Mouse (Mus musculus): ENCODE data around the gene Slc44a2. TPM values are rescaled to one million over a fixed set of nuclear protein-coding genes. Genes with fewer than 3 reads are reported as not detected.

Slc44a2 gene
- total and polyA plus RNA-seq, 2 experiments from 2014 or later: 47.1 to 58.5 TPM

DNA sequence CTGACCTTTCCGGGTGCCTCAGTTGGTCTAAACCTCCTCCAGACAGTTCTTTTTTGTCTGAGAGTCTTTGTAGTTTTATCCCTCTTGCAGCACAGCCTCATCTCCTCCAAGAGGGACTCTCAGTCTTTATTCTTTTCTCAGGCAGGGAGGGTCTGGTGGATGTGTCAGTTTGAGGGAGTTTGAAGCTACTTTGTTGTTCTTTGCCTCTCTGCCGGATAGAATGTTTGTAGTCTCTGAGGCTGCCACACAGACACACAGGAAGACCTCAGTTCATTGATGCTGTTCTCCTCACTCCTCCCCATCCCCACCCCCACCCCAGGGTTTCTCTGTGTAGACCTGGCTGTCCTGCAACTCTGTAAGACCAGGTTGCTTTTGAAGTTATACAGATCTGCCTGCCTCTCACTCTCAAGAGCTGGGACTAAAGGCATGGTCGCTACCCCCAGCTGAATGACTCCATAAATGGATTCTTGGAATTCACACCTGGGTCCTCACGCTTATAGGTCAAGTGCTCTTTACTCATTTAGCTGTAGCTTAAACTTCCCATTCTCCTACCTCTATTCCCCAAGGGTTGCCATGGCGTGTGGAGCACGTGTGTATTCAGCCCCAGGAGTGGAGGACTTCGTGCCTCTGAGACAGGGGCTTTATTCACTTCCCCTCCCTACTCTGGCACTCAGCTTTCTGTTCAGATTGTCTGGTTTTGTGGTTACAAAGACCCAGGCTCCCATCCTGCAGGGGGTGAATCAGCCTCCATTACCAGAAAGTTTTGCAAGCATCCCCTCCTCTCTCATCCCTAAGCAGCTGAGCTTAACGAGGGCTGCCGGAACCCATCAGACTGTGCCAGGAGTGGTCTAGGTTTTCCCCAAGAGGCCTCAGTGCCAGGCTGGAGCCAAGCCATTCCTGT, 11.9 kb downstream of the Slc44a2 start:
- Histone ChIP-seq H3K9ac (replicated peaks; ENCODE audit: low read length, poor library complexity, severe bottlenecking) (no peak overlapping the region), H3K9me3 (ENCODE audit: low read length) (no peaks in the 10 kb centered on the region), H3K4me3 (ENCODE audit: low read depth, low read length) (no peak overlapping the region), H3K27ac (ENCODE audit: low read depth, low read length) (no peak overlapping the region), H3K27me3 (ENCODE audit: insufficient read depth, low read length) (no peaks in the 10 kb centered on the region), H3K36me3 (ENCODE audit: insufficient read depth, low read length) (no peaks in the 10 kb centered on the region), H3K4me2 (ENCODE audit: low read depth, low read length, poor library complexity, severe bottlenecking) (no peak overlapping the region), H3K4me1 (ENCODE audit: insufficient read depth, low read length) (no peaks in the 10 kb centered on the region)
- DNase-seq (ENCODE audit: low spot score) (no peak), ATAC-seq (ENCODE audit: low FRiP score) (no peak)
- WGBS: 21% methylated on average over 9 of the region's 9 CpGs
- no peak for TF ChIP-seq CTCF (IDR thresholded peaks at IDR 0.05)

DNA sequence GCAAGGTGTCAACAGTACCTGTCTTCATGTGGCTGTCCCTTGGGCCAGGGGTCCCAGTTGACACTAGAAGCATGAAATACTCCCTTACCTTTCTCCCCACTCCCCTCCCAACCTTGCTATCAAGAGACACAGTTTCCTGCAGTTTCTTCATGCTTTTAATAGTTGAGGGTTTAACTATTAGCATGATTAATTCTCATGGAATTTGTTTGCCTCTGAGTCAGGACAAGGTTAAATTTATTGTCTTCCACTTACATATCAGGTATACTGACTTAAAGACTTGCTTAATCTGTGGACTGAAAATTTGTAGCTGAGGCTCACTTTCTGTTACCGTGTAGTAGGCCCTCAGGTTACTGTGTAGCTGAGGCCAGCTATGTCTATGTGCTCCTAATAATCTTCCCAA, 13.0 kb downstream of the Slc44a2 start:
- Histone ChIP-seq H3K27ac (ENCODE audit: low read depth, low read length) (no peak overlapping the region), H3K36me3 (ENCODE audit: insufficient read depth, low read length) (no peaks in the 10 kb centered on the region), H3K9me3 (ENCODE audit: low read length) (no peaks in the 10 kb centered on the region), H3K9ac (replicated peaks; ENCODE audit: low read length, poor library complexity, severe bottlenecking) (no peak overlapping the region), H3K4me3 (ENCODE audit: low read depth, low read length) (no peak overlapping the region), H3K4me1 (ENCODE audit: insufficient read depth, low read length) (no peaks in the 10 kb centered on the region), H3K4me2 (ENCODE audit: low read depth, low read length, poor library complexity, severe bottlenecking) (no peak overlapping the region), H3K27me3 (ENCODE audit: insufficient read depth, low read length) (no peaks in the 10 kb centered on the region)
- no peak for ATAC-seq (ENCODE audit: low FRiP score)
- WGBS: 93% methylated on average over 1 of the region's 1 CpGs
- TF ChIP-seq CTCF (IDR thresholded peaks at IDR 0.05): no peak
- no peak for DNase-seq (ENCODE audit: low spot score)

DNA sequence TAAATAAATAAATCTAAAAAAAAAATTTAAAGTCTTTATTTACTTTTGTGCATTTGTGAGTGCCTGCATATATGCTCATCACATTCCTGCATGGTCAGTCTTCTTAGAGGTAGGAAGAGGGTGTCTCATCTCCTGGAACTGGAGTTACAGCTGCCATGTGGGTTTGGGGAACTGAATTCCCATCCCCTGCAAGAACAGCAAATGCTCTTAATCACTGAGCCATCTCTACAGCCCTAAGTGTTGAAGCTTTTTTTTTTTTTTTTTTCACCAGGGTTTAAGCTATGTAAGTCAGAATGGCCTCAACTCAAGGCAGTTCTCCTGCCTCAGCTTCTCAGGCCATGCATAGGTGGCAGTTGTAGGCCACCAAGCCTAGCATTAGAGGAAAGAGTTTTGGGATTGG, 14.2 kb downstream of the Slc44a2 start:
- H3K36me3 ChIP-seq (ENCODE audit: insufficient read depth, low read length): no peaks in the 10 kb centered on the region
- H3K9me3 ChIP-seq (ENCODE audit: low read length): no peaks in the 10 kb centered on the region
- H3K4me3 ChIP-seq (ENCODE audit: low read depth, low read length): no peak overlapping the region
- no peak overlapping the region for H3K27ac ChIP-seq (ENCODE audit: low read depth, low read length)
- no peaks in the 10 kb centered on the region for H3K4me1 ChIP-seq (ENCODE audit: insufficient read depth, low read length)
- ATAC-seq (ENCODE audit: low FRiP score) (no peak), DNase-seq (ENCODE audit: low spot score) (no peak)
- H3K27me3 ChIP-seq (ENCODE audit: insufficient read depth, low read length): no peaks in the 10 kb centered on the region
- no peak overlapping the region for H3K9ac ChIP-seq (replicated peaks; ENCODE audit: low read length, poor library complexity, severe bottlenecking)
- no peak overlapping the region for H3K4me2 ChIP-seq (ENCODE audit: low read depth, low read length, poor library complexity, severe bottlenecking)
- TF ChIP-seq CTCF (IDR thresholded peaks at IDR 0.05): no peak

- DNase-seq (ENCODE audit: low spot score) (no peak), ATAC-seq (ENCODE audit: low FRiP score) (no peak)
- H3K36me3 ChIP-seq (ENCODE audit: insufficient read depth, low read length): 0 out of 2 replicates have a peak, but pooled peaks cover 2% of the 10 kb centered on the region
- WGBS: 78% methylated on average over 4 of the region's 4 CpGs
- no peak overlapping the region for H3K9ac ChIP-seq (replicated peaks; ENCODE audit: low read length, poor library complexity, severe bottlenecking)
- no peak overlapping the region for H3K27ac ChIP-seq (ENCODE audit: low read depth, low read length)
- H3K4me3 ChIP-seq (ENCODE audit: low read depth, low read length): no peak overlapping the region
- no peak overlapping the region for H3K4me2 ChIP-seq (ENCODE audit: low read depth, low read length, poor library complexity, severe bottlenecking)
- H3K27me3 ChIP-seq (ENCODE audit: insufficient read depth, low read length): no peaks in the 10 kb centered on the region
- no peaks in the 10 kb centered on the region for H3K9me3 ChIP-seq (ENCODE audit: low read length)
- TF ChIP-seq CTCF (IDR thresholded peaks at IDR 0.05): no peak
- H3K4me1 ChIP-seq (ENCODE audit: insufficient read depth, low read length): no peaks in the 10 kb centered on the region
These were observed 14.9 kb downstream of the Slc44a2 start for GRCm38 (mm10) chr9:21335391-21335790.

DNA sequence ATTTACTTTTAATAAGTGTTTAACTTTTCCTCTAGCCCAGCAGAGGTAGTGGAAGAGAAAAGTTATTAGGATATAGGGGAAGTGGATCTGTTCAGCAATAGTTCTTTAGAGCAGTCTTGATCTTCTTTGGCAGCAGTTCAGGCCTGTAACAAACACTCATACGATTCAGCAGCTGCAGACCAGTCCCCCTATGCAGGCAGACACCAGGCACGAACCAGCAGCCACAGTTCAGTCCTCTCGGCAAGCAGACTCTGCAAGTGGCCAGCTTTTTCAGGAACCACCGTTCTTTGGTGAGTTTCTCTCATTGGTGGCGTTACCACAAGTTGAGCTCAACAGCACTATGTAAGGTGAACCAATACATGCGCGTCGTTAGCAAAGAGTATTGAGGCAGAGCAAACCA, 16.0 kb downstream of the Slc44a2 start:
- DNase-seq (ENCODE audit: low spot score): no peak
- Histone ChIP-seq H3K27me3 (ENCODE audit: insufficient read depth, low read length) (no peaks in the 10 kb centered on the region), H3K9ac (replicated peaks; ENCODE audit: low read length, poor library complexity, severe bottlenecking) (no peak overlapping the region), H3K36me3 (ENCODE audit: insufficient read depth, low read length) (0 out of 2 replicates have a peak, but pooled peaks cover 6% of the 10 kb centered on the region), H3K4me3 (ENCODE audit: low read depth, low read length) (no peak overlapping the region), H3K4me1 (ENCODE audit: insufficient read depth, low read length) (no peaks in the 10 kb centered on the region), H3K9me3 (ENCODE audit: low read length) (no peaks in the 10 kb centered on the region), H3K4me2 (ENCODE audit: low read depth, low read length, poor library complexity, severe bottlenecking) (no peak overlapping the region), H3K27ac (ENCODE audit: low read depth, low read length) (no peak overlapping the region)
- whole genome bisulfite sequencing: 81% methylated on average over 8 of the region's 8 CpGs
- no peak for TF ChIP-seq CTCF (IDR thresholded peaks at IDR 0.05)
- ATAC-seq (ENCODE audit: low FRiP score): no peak

DNA sequence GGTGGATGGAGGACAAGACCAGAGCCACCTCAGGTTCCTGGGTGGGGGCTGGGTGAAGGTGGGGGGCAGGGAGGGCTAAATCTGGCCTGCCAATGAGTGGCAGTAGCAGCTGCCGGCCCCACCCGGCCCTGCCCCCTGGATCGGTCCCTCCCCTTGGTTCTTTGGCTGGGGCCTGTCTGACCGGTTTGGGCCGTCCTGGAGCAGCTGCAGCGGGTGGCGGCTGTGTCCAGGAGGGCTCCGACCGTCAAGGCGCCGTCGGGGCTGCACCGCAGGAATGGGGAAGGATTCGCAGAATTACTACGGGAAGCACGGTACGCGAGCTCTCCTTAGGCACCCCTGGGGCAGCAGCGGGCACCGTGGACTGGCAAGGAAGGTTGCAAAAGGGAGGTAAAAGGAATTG, 17.2 kb downstream of the Slc44a2 start:
- no peaks in the 10 kb centered on the region for H3K9me3 ChIP-seq (ENCODE audit: low read length)
- H3K27me3 ChIP-seq (ENCODE audit: insufficient read depth, low read length): no peaks in the 10 kb centered on the region
- TF ChIP-seq CTCF (IDR thresholded peaks at IDR 0.05): no peak
- H3K9ac ChIP-seq (replicated peaks; ENCODE audit: low read length, poor library complexity, severe bottlenecking): no peak overlapping the region
- H3K4me2 ChIP-seq (ENCODE audit: low read depth, low read length, poor library complexity, severe bottlenecking): no peak overlapping the region
- no peak for DNase-seq (ENCODE audit: low spot score)
- H3K36me3 ChIP-seq (ENCODE audit: insufficient read depth, low read length): peaks cover 15% of the 10 kb centered on the region; the same call in 1 of the 2 replicates
- 20% methylated on average over 20 of the region's 20 CpGs for WGBS
- ATAC-seq (ENCODE audit: low FRiP score): no peak
- H3K27ac ChIP-seq (ENCODE audit: low read depth, low read length): no peak overlapping the region
- no peak overlapping the region for H3K4me3 ChIP-seq (ENCODE audit: low read depth, low read length)
- no peaks in the 10 kb centered on the region for H3K4me1 ChIP-seq (ENCODE audit: insufficient read depth, low read length)

All from midbrain, postnatal 0 days (tissue).